Mouse (Mus musculus): Measurements from ENCODE around the gene Krtap19-3. TPM values are rescaled to one million over a fixed set of nuclear protein-coding genes. Genes with fewer than 3 reads are reported as not detected.

Krtap19-3 gene
- polyA plus RNA-seq (2015; fragmentation: Nextera tagmentation; extraction: Ambion mirVana) = not detected in 2 replicates

DNA sequence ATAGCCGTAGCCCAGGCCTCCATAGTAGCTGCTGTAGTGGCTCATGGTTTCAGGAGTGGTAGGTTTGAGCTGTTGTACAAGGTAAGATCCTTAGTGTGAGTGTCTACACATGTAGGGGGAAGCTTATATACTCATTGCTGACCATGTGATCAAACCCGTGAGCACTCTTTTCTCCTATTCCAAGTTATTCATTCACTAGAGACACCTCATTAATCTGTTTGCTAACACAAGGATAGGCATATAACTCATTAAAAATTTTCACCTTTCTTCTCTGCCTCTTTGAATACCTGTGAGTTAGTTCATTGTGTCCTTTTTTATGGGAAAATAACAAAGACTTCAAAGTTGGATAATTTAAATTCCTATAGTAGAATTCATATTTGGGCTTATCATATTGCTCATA lies at the start of gene Krtap19-3:
Gene Krtap19-3 (minus strand): TSS at position 101 of the 400 bp plus-strand sequence.

DNA sequence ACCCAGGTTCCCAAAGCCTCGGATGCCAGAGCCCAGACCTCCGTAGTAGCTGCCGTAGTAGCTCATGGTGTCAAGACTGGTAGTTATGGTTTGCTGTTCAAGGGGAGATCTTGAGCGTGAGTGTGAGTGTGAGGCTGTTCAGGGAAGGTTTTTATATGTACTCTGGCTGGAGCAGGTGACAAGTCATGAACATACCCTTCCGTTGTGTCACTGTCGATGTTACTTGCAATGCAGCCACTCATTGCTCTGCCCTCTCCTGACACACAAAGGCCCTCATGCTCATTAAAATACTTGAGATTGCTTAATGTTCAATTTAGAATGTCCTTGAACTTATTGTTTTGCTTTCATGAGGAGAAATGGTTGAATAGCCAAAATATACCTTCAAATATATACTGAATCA lies 18.5 kb upstream of the Krtap19-3 start, which contains the start of gene Krtap19-5:
Gene Krtap19-5 (minus strand): TSS at position 101 of the 400 bp plus-strand sequence.

DNA sequence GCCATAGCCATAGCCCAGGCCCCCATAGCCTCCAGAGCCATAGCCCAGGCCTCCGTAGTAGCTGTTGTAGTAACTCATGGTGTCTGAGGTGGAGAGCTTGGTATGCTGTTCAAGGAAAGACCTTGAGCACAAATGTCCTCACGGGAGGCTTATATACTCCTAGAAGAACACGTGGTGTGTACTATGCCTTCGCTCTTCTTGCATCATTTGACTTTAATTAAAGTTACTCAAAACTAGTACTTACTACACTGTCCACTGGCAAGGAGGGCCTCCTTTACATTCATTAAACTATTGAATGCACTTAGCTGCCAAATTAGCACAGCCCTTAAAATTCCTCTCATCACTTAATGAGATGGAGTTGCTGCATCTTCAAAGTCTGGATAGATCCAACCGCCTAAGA lies 7.2 kb upstream of the Krtap19-3 start, which contains the start of gene Krtap19-4:
Gene Krtap19-4 (minus strand): TSS at position 101 of the 400 bp plus-strand sequence.

DNA sequence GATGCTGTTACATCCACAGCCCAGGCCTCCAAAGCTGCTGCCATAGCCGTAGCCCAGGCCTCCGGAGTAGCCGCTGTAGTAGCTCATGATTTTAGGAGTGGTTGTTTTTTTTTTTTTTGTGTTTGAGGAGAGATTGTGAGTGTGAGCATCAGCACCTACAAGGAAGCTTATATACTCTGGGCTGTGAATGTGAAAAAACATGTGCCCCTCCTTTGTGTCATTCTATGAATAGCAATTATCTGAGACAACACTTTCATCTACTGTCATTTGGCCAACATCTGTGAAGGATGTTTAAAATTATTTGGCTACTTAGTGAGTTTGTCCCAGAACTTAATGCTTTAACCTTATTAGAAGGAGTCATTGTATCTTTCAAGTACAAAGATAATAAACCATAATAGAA lies 3.7 kb downstream of the Krtap19-3 start, which contains the start of gene Krtap19-2:
Gene Krtap19-2 (minus strand): TSS at position 101 of the 400 bp plus-strand sequence.

DNA sequence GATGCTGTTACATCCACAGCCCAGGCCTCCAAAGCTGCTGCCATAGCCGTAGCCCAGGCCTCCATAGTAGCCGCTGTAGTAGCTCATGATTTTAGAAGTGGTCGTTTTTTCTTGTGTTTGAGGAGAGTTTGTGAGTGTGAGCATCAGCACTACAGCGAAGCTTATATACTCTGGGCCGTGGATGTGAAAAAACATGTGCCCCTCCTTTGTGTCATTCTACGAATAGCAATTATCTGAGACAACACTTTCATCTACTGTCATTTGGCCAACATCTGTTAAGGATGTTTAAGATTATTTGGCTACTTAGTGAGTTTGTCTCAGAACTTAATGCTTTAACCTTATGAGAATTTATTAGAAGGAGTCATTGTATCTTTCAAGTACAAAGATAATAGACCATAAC lies 8.5 kb downstream of the Krtap19-3 start, which contains the start of gene Krtap19-1:
Gene Krtap19-1 (minus strand): TSS at position 101 of the 400 bp plus-strand sequence.

Other genes starting within 250 kb of the Krtap19-3 start
- not detected in 2 replicates for gene Krtap26-1, start 230.2 kb downstream of the Krtap19-3 start, polyA plus RNA-seq (2015; fragmentation: Nextera tagmentation; extraction: Ambion mirVana)
- not detected in 2 replicates for gene Krtap27-1, start 206.4 kb downstream of the Krtap19-3 start, polyA plus RNA-seq (2015; fragmentation: Nextera tagmentation; extraction: Ambion mirVana)
- 0.17 TPM in 1 of 2 replicates, not detected in the other for gene 2310061N02Rik, start 170.1 kb downstream of the Krtap19-3 start, polyA plus RNA-seq (2015; fragmentation: Nextera tagmentation; extraction: Ambion mirVana)
- not detected in 2 replicates for gene Krtap13-1, start 149.2 kb downstream of the Krtap19-3 start, polyA plus RNA-seq (2015; fragmentation: Nextera tagmentation; extraction: Ambion mirVana)
- gene Krtap13, start 126.4 kb downstream of the Krtap19-3 start, polyA plus RNA-seq (2015; fragmentation: Nextera tagmentation; extraction: Ambion mirVana) = not detected in 2 replicates
- not detected in 2 replicates for gene 2310034C09Rik, start 119.2 kb downstream of the Krtap19-3 start, polyA plus RNA-seq (2015; fragmentation: Nextera tagmentation; extraction: Ambion mirVana)
- not detected in 2 replicates for gene 2310057N15Rik, start 103.8 kb downstream of the Krtap19-3 start, polyA plus RNA-seq (2015; fragmentation: Nextera tagmentation; extraction: Ambion mirVana)
- gene Gm5965, start 100.1 kb downstream of the Krtap19-3 start, polyA plus RNA-seq (2015; fragmentation: Nextera tagmentation; extraction: Ambion mirVana) = not detected in 2 replicates
- gene Gm20741, start 65.8 kb downstream of the Krtap19-3 start, polyA plus RNA-seq (2015; fragmentation: Nextera tagmentation; extraction: Ambion mirVana) = not detected in 2 replicates
- gene Krtap15, start 57.8 kb downstream of the Krtap19-3 start, polyA plus RNA-seq (2015; fragmentation: Nextera tagmentation; extraction: Ambion mirVana) = not detected in 2 replicates
- not detected in 2 replicates for gene Krtap14, start 51.9 kb downstream of the Krtap19-3 start, polyA plus RNA-seq (2015; fragmentation: Nextera tagmentation; extraction: Ambion mirVana)
- not detected in 2 replicates for gene Krtap19-1, start 8.6 kb downstream of the Krtap19-3 start, polyA plus RNA-seq (2015; fragmentation: Nextera tagmentation; extraction: Ambion mirVana)
- not detected in 2 replicates for gene Krtap19-2, start 3.8 kb downstream of the Krtap19-3 start, polyA plus RNA-seq (2015; fragmentation: Nextera tagmentation; extraction: Ambion mirVana)
- gene Krtap19-4, start 7.1 kb upstream of the Krtap19-3 start, polyA plus RNA-seq (2015; fragmentation: Nextera tagmentation; extraction: Ambion mirVana) = not detected in 2 replicates
- not detected in 2 replicates for gene Krtap19-5, start 18.4 kb upstream of the Krtap19-3 start, polyA plus RNA-seq (2015; fragmentation: Nextera tagmentation; extraction: Ambion mirVana)
- gene Krtap19-9b, start 54.2 kb upstream of the Krtap19-3 start, polyA plus RNA-seq (2015; fragmentation: Nextera tagmentation; extraction: Ambion mirVana) = not detected in 2 replicates
- not detected in 2 replicates for gene Krtap16-3, start 84.8 kb upstream of the Krtap19-3 start, polyA plus RNA-seq (2015; fragmentation: Nextera tagmentation; extraction: Ambion mirVana)
- not detected in 2 replicates for gene Krtap22-2, start 132.7 kb upstream of the Krtap19-3 start, polyA plus RNA-seq (2015; fragmentation: Nextera tagmentation; extraction: Ambion mirVana)
- gene Gm10229, start 137.2 kb upstream of the Krtap19-3 start, polyA plus RNA-seq (2015; fragmentation: Nextera tagmentation; extraction: Ambion mirVana) = not detected in 2 replicates
- gene Krtap6-1, start 153.7 kb upstream of the Krtap19-3 start, polyA plus RNA-seq (2015; fragmentation: Nextera tagmentation; extraction: Ambion mirVana) = not detected in 2 replicates
- not detected in 2 replicates for gene Gm10228, start 163.4 kb upstream of the Krtap19-3 start, polyA plus RNA-seq (2015; fragmentation: Nextera tagmentation; extraction: Ambion mirVana)
- not detected in 2 replicates for gene Krtap6-5, start 169.8 kb upstream of the Krtap19-3 start, polyA plus RNA-seq (2015; fragmentation: Nextera tagmentation; extraction: Ambion mirVana)
- gene 1110025L11Rik, start 186.0 kb upstream of the Krtap19-3 start, polyA plus RNA-seq (2015; fragmentation: Nextera tagmentation; extraction: Ambion mirVana) = not detected in 2 replicates
- gene Krtap6-3, start 206.0 kb upstream of the Krtap19-3 start, polyA plus RNA-seq (2015; fragmentation: Nextera tagmentation; extraction: Ambion mirVana) = not detected in 2 replicates